Mouse (Mus musculus) liver, adult (tissue): ENCODE data around the gene Lmbr1.

Experiments used
- GATA4 ChIP-seq: IDR thresholded peaks from 2 replicates; pipeline ENCODE4 v1.6.1; 2014; ENCODE audit warnings: mild to moderate bottlenecking, low read length; ENCODE audit not compliant: insufficient replicate concordance

The Lmbr1 gene

DNA sequence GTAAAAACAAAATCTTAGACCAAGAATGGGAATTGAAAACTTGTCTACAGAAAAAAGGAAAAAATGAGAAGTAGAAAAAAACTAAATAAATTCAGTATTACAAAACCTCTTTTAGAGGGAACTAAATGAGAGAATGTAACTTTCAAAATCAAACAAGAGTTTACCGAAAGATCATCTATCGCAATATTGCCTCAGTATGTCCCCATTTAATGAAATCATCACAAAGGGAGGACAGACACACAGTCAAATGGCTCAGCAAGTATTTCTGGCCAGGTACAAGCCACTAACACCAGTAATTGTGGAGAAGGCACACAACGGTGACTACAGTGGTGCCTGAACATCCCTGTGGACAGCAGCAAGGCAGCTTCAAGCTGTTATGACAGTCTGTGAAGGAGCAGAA lies 88.1 kb downstream of the Lmbr1 start:
- TF ChIP-seq GATA4: no peak

DNA sequence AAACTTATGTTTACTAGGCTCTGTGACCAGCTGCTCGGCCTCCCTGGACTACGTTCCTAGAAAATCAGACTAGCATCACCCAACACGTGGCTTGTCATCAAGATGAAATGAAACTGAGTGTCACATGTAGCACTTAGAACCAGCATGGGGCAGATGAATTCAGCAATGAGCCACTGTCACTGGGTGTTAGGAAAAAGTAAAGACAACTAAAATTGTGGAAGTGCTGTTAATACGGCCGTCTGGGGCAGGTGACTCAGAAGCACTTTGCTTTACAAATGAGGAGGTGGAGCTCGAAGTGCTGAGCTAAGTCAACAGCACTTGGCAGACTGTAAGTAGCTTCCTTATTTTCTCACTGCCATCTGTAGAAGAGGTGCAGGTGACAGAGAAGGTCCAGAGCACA lies 88.5 kb downstream of the Lmbr1 start:
- no peak for TF ChIP-seq GATA4

- TF ChIP-seq GATA4: no peak
Measured at GRCm38 (mm10) chr5:29281081-29281480, 97.1 kb downstream of the Lmbr1 start.

DNA sequence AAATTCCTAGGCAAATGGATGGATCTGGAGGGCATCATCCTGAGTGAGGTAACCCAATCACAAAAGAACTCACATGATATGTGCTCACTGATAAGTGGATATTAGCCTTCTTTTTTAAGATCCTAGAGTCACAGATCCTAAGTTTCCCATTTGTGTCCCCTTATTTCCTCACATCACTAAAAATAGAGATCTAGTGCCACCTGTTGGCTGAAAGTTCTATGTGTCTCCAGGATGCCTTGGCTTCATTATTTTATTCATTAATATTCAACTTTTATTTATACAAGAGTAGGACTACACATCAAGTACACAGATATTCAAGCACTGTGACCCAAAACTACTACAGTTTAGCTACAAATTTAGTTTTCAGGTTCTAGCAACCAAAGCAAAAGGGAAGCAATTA lies 103.4 kb downstream of the Lmbr1 start:
- TF ChIP-seq GATA4: no peak

- TF ChIP-seq GATA4: no peak
Measured at GRCm38 (mm10) chr5:29273426-29273825, 104.8 kb downstream of the Lmbr1 start.

- no peak for TF ChIP-seq GATA4
Measured at GRCm38 (mm10) chr5:29270879-29271278, 107.3 kb downstream of the Lmbr1 start.

GRCm38 (mm10) chr5:29253876-29254275 lies 124.3 kb downstream of the Lmbr1 start:
- no peak for TF ChIP-seq GATA4

DNA sequence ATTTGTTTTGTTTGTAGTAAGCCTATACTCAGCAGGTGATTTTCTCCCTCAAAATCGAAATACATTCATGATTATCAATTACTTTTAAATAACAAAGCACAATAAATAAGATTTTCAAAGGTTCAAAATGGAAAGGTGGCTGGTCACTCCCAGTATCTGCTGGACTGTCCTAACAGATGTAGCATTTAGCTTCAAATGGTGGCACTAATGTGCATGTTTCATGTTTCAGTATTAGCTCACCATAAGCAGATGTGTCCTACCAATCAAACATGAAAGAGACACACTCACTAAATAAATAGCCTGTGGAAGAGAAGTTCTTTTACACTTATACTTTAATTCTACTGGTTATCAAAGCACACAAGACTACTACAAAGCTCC lies 126.7 kb downstream of the Lmbr1 start:
- no peak for TF ChIP-seq GATA4

DNA sequence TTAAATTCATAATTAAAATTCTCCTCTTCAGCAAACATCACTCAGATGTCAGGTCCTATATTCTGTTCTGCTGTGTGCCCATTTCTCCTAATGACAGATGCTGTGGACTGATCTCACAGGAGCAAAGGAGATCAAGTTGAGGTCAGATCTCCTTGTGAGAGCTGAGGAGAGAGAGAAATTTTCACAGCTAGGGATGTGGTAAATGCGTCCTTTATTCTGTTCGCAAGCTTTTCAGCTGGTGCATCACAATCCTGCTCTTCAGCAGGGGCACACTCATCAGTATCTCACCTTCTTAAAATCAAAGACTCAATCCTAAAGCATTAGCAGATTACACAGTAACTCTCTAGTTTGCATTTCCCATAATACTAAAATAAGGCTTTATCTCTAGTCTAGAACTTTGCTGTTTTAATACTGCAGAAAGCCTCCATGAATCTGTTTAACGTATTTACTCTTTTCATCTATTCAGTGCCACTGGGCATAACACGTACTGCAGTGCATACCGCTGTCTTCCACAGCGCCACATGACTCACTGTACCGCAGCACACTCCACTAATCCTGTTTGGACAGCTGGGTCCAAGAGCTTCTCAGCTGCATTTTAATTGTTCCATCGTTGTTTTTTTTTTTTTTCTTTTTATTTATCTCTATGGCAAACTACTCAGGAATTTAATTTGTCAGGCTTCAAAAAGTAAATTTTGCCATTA lies 127.2 kb downstream of the Lmbr1 start:
- no peak for TF ChIP-seq GATA4

DNA sequence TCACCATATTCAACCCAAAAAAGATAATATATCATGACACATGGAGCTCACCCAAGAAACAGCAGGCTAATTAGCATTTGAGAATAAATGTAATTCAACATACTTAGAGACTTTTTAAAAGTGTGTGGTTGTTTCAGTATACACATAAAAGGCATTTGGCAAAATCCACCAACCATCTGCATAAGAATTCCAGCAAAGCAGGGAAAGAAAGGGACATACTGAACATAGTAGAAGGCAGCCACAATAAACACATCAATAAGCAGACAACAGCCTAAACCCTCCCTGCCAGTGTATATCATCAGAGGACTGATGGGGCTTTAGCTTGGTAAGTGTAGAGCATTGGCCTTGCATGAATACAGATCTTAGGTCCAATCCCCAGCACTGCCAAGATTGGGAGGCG lies 133.4 kb downstream of the Lmbr1 start:
- no peak for TF ChIP-seq GATA4

DNA sequence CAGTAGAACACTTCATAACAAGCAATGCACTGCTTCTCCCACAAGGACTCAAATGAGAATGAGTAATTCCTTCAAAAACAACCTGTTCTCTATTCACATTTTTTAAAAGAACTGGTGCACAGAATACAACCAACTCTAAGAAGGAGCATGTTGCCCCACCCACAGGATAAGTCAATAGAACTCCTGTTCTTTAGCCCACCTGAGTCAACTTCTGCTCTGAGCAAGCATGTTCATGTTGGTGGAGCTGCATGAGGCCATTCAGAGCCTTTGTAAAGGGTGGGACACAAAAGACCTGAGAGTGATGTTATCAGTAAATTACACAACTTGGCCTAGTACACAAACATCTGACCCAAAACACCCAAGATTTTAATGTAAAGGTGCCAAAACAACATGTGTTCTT lies 139.8 kb downstream of the Lmbr1 start:
- no peak for TF ChIP-seq GATA4

GRCm38 (mm10) chr5:29230481-29230880 lies 147.7 kb downstream of the Lmbr1 start:
- no peak for TF ChIP-seq GATA4

- TF ChIP-seq GATA4: no peak
Measured at GRCm38 (mm10) chr5:29224089-29224488, 154.1 kb downstream of the Lmbr1 start.

DNA sequence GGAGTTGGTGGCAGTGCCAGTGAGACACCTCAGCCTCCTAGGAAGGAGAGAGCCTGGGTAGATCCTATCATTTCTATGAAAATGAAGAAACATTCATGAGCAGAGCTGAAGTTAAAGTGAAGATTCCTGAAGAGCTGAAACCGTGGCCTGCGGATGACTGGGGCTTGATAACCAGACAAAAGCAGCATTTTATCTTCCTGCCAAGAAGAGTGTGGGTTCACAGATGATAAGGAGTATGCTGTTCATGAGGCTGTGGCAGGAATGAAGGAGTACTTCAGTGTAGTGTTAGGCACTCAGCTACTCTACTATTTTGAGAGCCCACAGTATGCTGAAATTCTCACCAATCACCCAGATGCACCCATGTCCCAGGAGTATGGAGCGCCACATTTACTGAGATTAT lies 160.2 kb downstream of the Lmbr1 start:
- TF ChIP-seq GATA4: no peak

DNA sequence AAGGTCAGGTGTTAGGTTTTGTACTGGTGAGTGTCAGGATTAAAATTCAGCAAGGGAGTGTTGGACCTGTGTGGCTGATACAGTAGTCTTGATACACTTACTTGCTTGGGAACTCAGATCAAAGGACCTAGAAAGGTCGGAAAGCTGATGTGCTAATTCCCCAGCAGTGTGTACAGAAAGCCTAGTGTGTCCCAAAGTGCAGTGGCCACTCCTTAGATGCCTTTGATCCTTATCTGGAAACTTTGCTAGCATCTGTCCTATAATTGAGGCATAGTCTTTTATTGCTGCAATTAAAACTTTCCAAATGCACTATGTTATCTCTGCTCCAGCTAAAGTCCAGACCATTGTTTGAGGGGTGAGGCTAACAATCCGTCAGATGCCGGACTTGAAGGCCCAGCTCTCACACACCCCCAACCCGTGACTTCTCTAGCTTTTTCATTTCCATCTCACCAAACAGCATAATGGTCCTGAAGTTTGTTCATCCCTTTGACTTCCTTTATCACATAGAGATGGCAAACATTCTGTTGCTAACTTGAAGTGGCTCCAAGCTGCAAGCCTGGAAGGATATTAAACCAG lies 166.1 kb downstream of the Lmbr1 start:
- no peak for TF ChIP-seq GATA4

- no peak for TF ChIP-seq GATA4
Measured at GRCm38 (mm10) chr5:29205690-29206089, 172.5 kb downstream of the Lmbr1 start.

DNA sequence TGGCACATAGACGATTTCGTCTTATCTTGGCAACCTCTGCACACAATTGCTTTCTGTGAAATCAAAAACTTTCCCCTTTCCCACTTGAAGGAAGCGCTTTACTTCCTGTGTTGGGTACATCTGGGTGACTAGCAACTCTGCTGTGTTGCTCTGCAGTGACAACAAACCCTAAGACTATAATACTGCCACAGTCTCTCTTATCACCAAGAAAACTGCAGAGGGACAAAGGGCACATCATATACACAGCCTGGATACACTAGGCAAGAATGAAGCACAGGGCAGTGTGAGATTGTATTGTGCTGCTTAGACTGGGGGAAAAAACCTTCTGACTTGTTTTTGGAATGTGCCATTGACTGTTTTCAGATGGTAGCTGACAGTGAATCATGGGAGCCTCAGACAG lies 178.3 kb downstream of the Lmbr1 start:
- no peak for TF ChIP-seq GATA4
